Mouse (Mus musculus) testis, adult 2 months (tissue): ENCODE measurements around the gene Hoxa7.

ENCODE experiments used
- CTCF ChIP-seq: fragments of 200-500 bp; IDR thresholded peaks from 2 replicates; pipeline ENCODE4 v1.5.1; 2012; ENCODE audit warnings: low read depth, mild to moderate bottlenecking, inconsistent platforms, low read length, moderate library complexity; ENCODE audit not compliant: control insufficient read depth, insufficient read depth, insufficient replicate concordance
- POLR2A ChIP-seq: fragments of 200-500 bp; IDR thresholded peaks from 2 replicates; pipeline ENCODE4 v1.6.1; 2012; ENCODE audit warnings: low read depth, mild to moderate bottlenecking, inconsistent platforms, low read length, moderate library complexity; ENCODE audit not compliant: control insufficient read depth

DNA sequence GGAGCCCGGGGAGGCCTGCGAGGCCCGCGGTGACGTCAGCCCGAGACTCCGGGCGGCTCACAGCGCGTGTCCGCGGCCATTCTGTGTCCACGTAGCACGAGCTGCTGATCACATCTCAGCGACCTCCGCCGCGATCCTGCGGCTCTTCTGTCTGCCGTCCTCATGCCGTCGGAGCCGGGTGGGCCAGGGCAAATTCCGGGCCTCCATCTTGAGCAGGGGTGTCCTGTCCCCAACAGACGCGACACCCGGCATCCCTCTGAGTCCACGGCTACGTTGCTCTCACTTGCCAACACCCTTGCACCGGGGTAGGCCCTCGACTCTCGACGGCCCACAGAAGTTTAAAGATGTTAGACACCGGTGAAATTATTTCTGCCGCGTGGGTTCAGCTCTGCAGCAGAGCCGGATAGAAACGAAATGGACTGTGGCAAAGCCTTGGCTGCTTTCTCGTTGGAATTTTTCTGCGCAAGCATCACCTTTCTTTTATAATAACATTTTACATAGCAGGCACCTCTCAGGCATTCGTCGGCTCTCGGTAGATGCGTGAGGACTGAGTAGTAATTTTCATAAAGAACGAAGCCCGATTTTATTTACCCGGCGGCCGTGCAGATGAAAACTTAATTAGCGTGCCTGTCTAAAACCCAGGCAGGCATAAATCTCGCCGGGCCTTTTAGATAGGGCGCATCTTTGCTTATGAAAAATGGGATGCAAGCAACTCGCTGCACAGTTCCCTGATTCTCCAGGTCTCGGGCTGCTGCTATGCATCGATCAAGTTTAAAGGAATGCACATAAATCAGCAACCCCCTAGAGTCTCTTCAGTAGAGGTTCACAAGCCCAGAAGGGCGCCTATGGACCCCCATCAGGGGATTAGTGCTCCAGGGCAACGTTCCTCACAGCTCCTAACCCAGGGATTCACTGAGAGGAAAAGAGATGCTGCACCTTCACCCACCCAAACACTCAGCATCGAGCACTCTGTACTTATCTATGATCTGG lies 32.2 kb upstream of the Hoxa7 start:
- TF ChIP-seq CTCF (no peak), POLR2A (no peak)
